ENCODE assay signal across 17 mouse cellular contexts in the genomic region with DNA sequence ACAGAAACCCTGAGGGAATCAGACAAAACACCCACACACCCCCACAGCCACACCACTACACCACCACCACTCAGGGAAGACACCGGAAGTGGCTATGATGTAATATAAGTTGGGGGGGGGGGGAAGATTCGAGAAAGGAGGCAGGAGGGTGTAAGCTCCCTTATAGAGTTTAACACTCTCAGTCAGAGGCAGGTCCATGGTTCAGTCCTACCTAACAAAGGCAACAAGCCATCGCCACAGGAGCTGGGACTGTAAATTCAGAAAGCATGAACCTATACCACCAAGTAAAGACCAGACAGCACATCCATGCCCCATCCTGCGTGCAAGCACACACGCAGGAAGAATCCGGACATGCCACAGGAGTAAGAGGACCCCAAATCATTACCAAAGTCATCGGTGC. TPM values are rescaled to one million over a fixed set of nuclear protein-coding genes. Genes with fewer than 3 reads are reported as not detected.
DNase-seq lines count a peak whose midpoint lies in the region; ATAC-seq and TF ChIP-seq lines count a peak whose summit lies in the region.
"Had no signal": no experiment of that assay in that cellular context is flagged by ENCODE, and none has a peak within 500 bp of the region (broad histone marks: within the 10 kb centered on the region; RNA-seq: fewer than 3 reads in every experiment).

Gene Gm13090, plus strand, starts transcription at position 301 of the 400 bp plus-strand sequence.

- peak within 1 kb of the TSS; percentile 97 for H3K27ac ChIP-seq in cerebellum, adult 2 months (ENCODE audit: insufficient read depth, low read length)
- peak within 1 kb of the TSS; percentile 54 for H3K27ac ChIP-seq in heart, embryonic 13.5 days (replicated peaks)
- H3K27ac ChIP-seq in limb, embryonic 13.5 days = no peak within 1 kb of the TSS
- H3K27ac ChIP-seq in limb, embryonic 10.5 days = no peak within 1 kb of the TSS; the same call in 1 of the 2 replicates
- peak within 1 kb of the TSS; percentile 81 for H3K27ac ChIP-seq in olfactory bulb, adult 2 months (ENCODE audit: insufficient read depth, low read depth, low read length)
- H3K27ac ChIP-seq in intestine, postnatal 0 days (ENCODE audit: low read depth, low read length) = no peak within 1 kb of the TSS
- H3K27ac ChIP-seq: liver, embryonic 15.5 days had no signal

- intact Hi-C loops in heart, postnatal 10 days (cut with DNase I) = no loop called here

- ATAC-seq in heart, embryonic 13.5 days (ENCODE audit: extremely low read depth, insufficient number of reproducible peaks, low FRiP score, low TSS enrichment) = no peak
- no peak for ATAC-seq in limb, embryonic 13.5 days (ENCODE audit: low FRiP score, low read depth)
- ATAC-seq in intestine, postnatal 0 days = no peak

- H3K4me3 ChIP-seq in cerebellum, adult 2 months (replicated peaks; ENCODE audit: insufficient read depth, low read depth, low read length) = peak within 1 kb of the TSS; percentile 9
- H3K4me3 ChIP-seq in heart, embryonic 13.5 days = no peak within 1 kb of the TSS
- H3K4me3 ChIP-seq in limb, embryonic 13.5 days = no peak within 1 kb of the TSS
- H3K4me3 ChIP-seq in limb, embryonic 10.5 days = no peak within 1 kb of the TSS
- 0 out of 2 replicates have a peak within 1 kb of the TSS, but pooled peaks have one; percentile 4 for H3K4me3 ChIP-seq in olfactory bulb, adult 2 months (ENCODE audit: insufficient read depth, low read depth, low read length)
- H3K4me3 ChIP-seq in intestine, postnatal 0 days (ENCODE audit: low read depth, low read length) = no peak within 1 kb of the TSS
- H3K4me3 ChIP-seq: liver, embryonic 15.5 days had no signal

- WGBS in cerebellum, adult 2 months = 50% methylated on average over 7 of the region's 7 CpGs
- whole genome bisulfite sequencing in heart, embryonic 13.5 days = 74% methylated on average over 7 of the region's 7 CpGs
- WGBS in limb, embryonic 13.5 days = 86% methylated on average over 7 of the region's 7 CpGs
- WGBS in limb, embryonic 10.5 days = 93% methylated on average over 7 of the region's 7 CpGs
- WGBS in olfactory bulb, adult 2 months = 53% methylated on average over 7 of the region's 7 CpGs
- 86% methylated on average over 7 of the region's 7 CpGs for WGBS in intestine, postnatal 0 days

- no peaks in the 10 kb centered on the region for H3K27me3 ChIP-seq in cerebellum, adult 2 months (ENCODE audit: control insufficient read depth, insufficient read depth, low read length)
- no peaks in the 10 kb centered on the region for H3K27me3 ChIP-seq in heart, embryonic 13.5 days (replicated peaks)
- H3K27me3 ChIP-seq in limb, embryonic 13.5 days = no peaks in the 10 kb centered on the region
- no peaks in the 10 kb centered on the region for H3K27me3 ChIP-seq in limb, embryonic 10.5 days (ENCODE audit: low read depth, poor library complexity, severe bottlenecking)
- H3K27me3 ChIP-seq in intestine, postnatal 0 days (replicated peaks; ENCODE audit: control insufficient read depth, insufficient read depth, low read length) = no peaks in the 10 kb centered on the region
- H3K27me3 ChIP-seq: liver, embryonic 15.5 days had no signal

- no peak for TF ChIP-seq CTCF in cerebellum, adult 2 months (IDR thresholded peaks at IDR 0.05; ENCODE audit: borderline replicate concordance, insufficient read depth, low read depth, low read length)
- no peak for TF ChIP-seq CTCF in olfactory bulb, adult 2 months (IDR thresholded peaks at IDR 0.05; ENCODE audit: insufficient read depth, low read depth, low read length)
- no peak for TF ChIP-seq CTCF in intestine, postnatal 0 days (IDR thresholded peaks at IDR 0.05; ENCODE audit: low read depth)

- peak within 1 kb of the TSS; percentile 18 for H3K4me2 ChIP-seq in heart, embryonic 13.5 days
- H3K4me2 ChIP-seq in limb, embryonic 13.5 days (replicated peaks) = no peak within 1 kb of the TSS
- H3K4me2 ChIP-seq in intestine, postnatal 0 days (replicated peaks; ENCODE audit: low read depth) = no peak within 1 kb of the TSS
- H3K4me2 ChIP-seq: liver, embryonic 15.5 days; midbrain, embryonic 11.5 days had no signal

- DNase-seq in cerebellum, adult 2 months = no peak
- DNase-seq in cerebellum, adult 8-10 months = no peak
- DNase-seq in heart, postnatal 10 days = no peak
- no peak for DNase-seq in limb, embryonic 10.5 days (ENCODE audit: low spot score)
- DNase-seq: kidney, adult 18-20 months; kidney, postnatal 25 days; thymus, postnatal 14 days had no signal

- H3K36me3 ChIP-seq in heart, embryonic 13.5 days = peaks cover 44% of the 10 kb centered on the region
- peaks cover 32% of the 10 kb centered on the region for H3K36me3 ChIP-seq in limb, embryonic 13.5 days
- peaks cover 30% of the 10 kb centered on the region for H3K36me3 ChIP-seq in limb, embryonic 10.5 days
- H3K36me3 ChIP-seq in intestine, postnatal 0 days (ENCODE audit: control insufficient read depth, insufficient read depth) = no peaks in the 10 kb centered on the region
- H3K36me3 ChIP-seq: liver, embryonic 15.5 days had no signal

- peak within 1 kb of the TSS; percentile 41 for H3K9ac ChIP-seq in heart, embryonic 13.5 days
- 0 out of 2 replicates have a peak within 1 kb of the TSS, but pooled peaks have one; percentile 31 for H3K9ac ChIP-seq in limb, embryonic 13.5 days
- H3K9ac ChIP-seq in intestine, postnatal 0 days (ENCODE audit: low read depth, low read length) = no peak within 1 kb of the TSS
- H3K9ac ChIP-seq: liver, embryonic 15.5 days had no signal

- TF ChIP-seq POLR2A in cerebellum, adult 2 months (IDR thresholded peaks at IDR 0.05; ENCODE audit: borderline replicate concordance, insufficient read depth, low read length) = no peak
- no peak for TF ChIP-seq POLR2A in olfactory bulb, adult 2 months (IDR thresholded peaks at IDR 0.05; ENCODE audit: insufficient read depth, low read depth, low read length)

- H3K9me3 ChIP-seq in heart, embryonic 13.5 days = no peaks in the 10 kb centered on the region
- no peaks in the 10 kb centered on the region for H3K9me3 ChIP-seq in limb, embryonic 13.5 days
- no peaks in the 10 kb centered on the region for H3K9me3 ChIP-seq in limb, embryonic 10.5 days (replicated peaks)
- no peaks in the 10 kb centered on the region for H3K9me3 ChIP-seq in intestine, postnatal 0 days (ENCODE audit: control insufficient read depth)
- H3K9me3 ChIP-seq: liver, embryonic 15.5 days had no signal

- peaks cover 56% of the 10 kb centered on the region for H3K4me1 ChIP-seq in cerebellum, adult 2 months (ENCODE audit: control insufficient read depth, insufficient read depth, low read length)
- peaks cover 67% of the 10 kb centered on the region for H3K4me1 ChIP-seq in heart, embryonic 13.5 days
- no peaks in the 10 kb centered on the region for H3K4me1 ChIP-seq in limb, embryonic 13.5 days
- H3K4me1 ChIP-seq in limb, embryonic 10.5 days = peaks cover 6% of the 10 kb centered on the region; the same call in 1 of the 2 replicates
- H3K4me1 ChIP-seq in olfactory bulb, adult 2 months (ENCODE audit: control insufficient read depth, insufficient read depth, low read length) = peaks cover 40% of the 10 kb centered on the region
- no peaks in the 10 kb centered on the region for H3K4me1 ChIP-seq in intestine, postnatal 0 days (replicated peaks; ENCODE audit: control insufficient read depth, insufficient read depth, low read length)
- H3K4me1 ChIP-seq: liver, embryonic 15.5 days had no signal

RNA-seq across cellular contexts. Expression of gene Gm13090, which starts in this region (rescaled TPM):
- not detected in 2 replicates for polyA plus RNA-seq in cerebellum, adult 2 months (2012; rRNA removed)
- not detected in 2 replicates for polyA plus RNA-seq in heart, embryonic 13.5 days (2015; fragmentation: Nextera tagmentation; extraction: Ambion mirVana)
- total RNA-seq in heart, postnatal 10 days (2021) = not detected
- polyA plus RNA-seq in limb, embryonic 13.5 days (2015; fragmentation: Nextera tagmentation; extraction: Ambion mirVana) = not detected in 2 replicates
- polyA plus RNA-seq in limb, embryonic 10.5 days (2016; fragmentation: Nextera tagmentation; extraction: Ambion mirVana) = not detected in 2 replicates
- not detected in 2 replicates for polyA plus RNA-seq in olfactory bulb, adult 2 months (2012; ENCODE audit: insufficient read depth, insufficient read length, low replicate concordance, missing spikeins)
- polyA plus RNA-seq in intestine, postnatal 0 days (2015; fragmentation: Nextera tagmentation; extraction: Ambion mirVana) = not detected in 2 replicates
- total RNA-seq: adrenal gland, adult 18-20 months; layer of hippocampus, postnatal 25 days had no signal
- polyA plus RNA-seq: gonadal fat pad, adult 2 months; liver, embryonic 15.5 days; midbrain, embryonic 11.5 days; stomach, embryonic 16.5 days had no signal

Comparison
In these comparisons a context has a peak if more than half of its experiments do, and no peak if none do; other contexts are left out.
1. H3K27ac ChIP-seq: peak in cerebellum, adult 2 months (single experiment), heart, embryonic 13.5 days (single experiment) and olfactory bulb, adult 2 months (single experiment); none in limb, embryonic 13.5 days (single experiment), limb, embryonic 10.5 days (single experiment) and intestine, postnatal 0 days (single experiment).
2. H3K4me3 ChIP-seq: peak in cerebellum, adult 2 months (single experiment) and olfactory bulb, adult 2 months (single experiment); none in heart, embryonic 13.5 days (single experiment), limb, embryonic 13.5 days (single experiment), limb, embryonic 10.5 days (single experiment) and intestine, postnatal 0 days (single experiment).